Mouse (Mus musculus) heart, embryonic 15.5 days (tissue): ENCODE measurements around the gene Pid1. TPM values are rescaled to one million over a fixed set of nuclear protein-coding genes. Genes with fewer than 3 reads are reported as not detected.

Source experiments
- microRNA-seq: library from miRNA; unstranded; fragments of <30 nt; microRNA quantifications from one replicate; pipeline ENCODE4, GENCODE M21; 2016
- polyA plus RNA-seq: library from polyadenylated mRNA; unstranded; fragments of >200 nt; fragmentation: Nextera tagmentation; extraction: Ambion mirVana; gene quantifications from 2 replicates; pipeline ENCODE4 v1.2.1, GENCODE M21; 2015

Pid1 gene
- polyA plus RNA-seq, 1 experiment from 2014 or later, result 9.9 TPM

Small RNAs within 50 kb of the gene (microRNA-seq; reads per million reads assigned to microRNA genes)
- gene Mir6353, result not detected
